Mouse (Mus musculus) mouse embryonic stem cell (cell line): Measurements from ENCODE around the gene Irf9.

Source experiments
- in situ Hi-C, 2 experiments: fragments of 300-500 bp; cut with MboI; formaldehyde crosslinking; loops; 1 replicate in 1 of 2; 3 replicates in 1 of 2; pipeline ENCODE4 v1.14.3; 2019 to 2020; ENCODE audit warnings: low sequenced_read_pairs in 2 of 2, low pct_unique_long_range_greater_than_20kb in 1 of 2, mixed read lengths in 1 of 2; ENCODE audit not compliant: unreplicated experiment in 1 of 2

Irf9 gene

DNA sequence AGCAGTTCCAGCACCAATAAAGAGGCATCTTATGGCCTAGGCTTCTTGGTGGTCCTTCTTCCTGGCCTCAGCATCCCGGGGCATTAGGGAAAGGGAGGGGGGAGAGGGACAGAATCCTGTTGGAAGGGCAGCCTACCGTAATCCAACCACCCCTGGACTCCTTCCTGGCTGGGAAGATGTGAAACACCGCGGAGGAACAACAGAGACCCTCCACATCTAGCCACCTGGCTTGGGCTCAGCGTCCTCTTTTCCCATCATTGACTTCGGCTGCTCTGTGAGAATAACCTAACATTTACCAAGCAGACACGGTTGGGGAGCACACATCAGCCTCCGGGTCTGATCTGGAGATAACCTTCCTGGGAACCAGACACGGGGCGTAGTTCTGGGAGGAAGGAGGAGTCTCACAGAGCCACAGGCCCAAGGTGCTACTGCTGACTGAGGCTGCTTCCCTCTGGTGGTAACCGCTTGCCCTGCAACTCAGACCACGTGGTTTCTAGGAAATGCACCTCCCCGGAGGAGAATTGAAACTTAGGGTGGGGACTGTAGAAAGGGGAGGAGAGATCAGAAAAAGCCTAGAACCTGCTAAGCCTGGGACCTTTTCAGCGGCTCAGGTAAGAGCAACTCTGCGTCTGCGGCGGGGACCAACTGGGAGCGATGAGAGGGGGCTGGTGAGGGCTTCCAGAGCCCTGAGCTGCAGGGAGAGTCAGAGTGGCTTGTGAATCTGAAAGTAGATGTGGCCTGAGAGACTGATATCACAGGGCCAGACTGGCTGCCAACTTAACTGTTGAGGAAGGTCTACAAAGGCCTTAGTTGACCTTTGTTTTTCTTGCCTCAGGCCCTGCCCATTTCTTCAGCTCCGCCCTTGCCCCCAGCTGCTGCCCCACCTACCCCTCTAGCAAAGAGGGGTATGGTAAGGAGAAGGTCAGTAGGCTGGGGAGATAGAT lies 534 bp downstream of the Irf9 start:
- in situ Hi-C loops = no loop called here

DNA sequence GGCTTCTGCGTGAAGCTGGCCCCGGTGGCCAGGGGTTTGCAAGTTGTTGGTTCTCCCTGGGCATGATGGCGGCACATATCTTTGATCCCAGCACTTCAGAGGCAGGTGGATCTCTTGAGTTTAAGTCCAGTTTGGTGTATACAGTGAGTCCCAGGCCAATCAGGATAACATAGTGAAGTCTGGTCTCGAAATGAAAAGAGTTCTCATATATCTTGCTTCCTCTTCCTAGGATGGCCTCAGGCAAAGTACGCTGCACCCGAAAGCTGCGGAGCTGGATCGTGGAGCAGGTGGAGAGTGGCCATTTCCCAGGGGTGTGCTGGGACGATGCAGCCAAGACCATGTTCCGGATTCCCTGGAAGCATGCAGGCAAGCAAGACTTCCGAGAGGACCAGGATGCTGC lies 1.5 kb downstream of the Irf9 start:
- in situ Hi-C loops = no loop called here

DNA sequence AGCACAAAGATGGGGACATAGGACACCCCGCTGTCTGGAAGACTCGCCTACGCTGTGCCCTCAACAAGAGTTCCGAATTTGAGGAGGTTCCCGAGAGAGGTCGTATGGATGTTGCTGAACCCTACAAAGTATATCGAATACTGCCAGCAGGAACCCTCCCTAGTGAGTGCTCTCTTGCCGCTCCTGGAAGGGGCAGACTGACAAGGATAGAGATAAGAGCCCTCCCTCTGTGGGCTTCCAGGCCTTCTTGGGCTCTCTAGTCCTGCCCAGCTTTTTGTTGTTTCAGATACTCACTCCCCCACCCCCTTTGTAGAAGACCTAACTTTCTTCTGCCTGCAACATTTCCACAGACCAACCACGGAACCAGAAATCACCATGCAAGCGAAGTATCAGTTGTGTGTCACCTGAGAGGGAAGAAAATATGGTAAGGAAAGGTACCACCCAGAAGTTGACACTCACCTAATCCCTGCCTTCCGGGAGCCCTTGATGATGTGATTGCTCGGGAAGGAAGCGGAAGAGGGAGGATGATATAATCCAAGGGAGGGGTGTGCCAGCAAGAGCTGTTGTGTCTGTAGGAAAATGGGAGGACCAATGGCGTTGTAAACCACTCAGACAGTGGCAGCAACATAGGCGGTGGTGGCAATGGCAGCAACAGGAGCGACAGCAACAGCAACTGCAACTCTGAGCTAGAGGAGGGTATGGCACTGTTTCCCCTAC lies 2.5 kb downstream of the Irf9 start:
- in situ Hi-C loops = no loop called here

DNA sequence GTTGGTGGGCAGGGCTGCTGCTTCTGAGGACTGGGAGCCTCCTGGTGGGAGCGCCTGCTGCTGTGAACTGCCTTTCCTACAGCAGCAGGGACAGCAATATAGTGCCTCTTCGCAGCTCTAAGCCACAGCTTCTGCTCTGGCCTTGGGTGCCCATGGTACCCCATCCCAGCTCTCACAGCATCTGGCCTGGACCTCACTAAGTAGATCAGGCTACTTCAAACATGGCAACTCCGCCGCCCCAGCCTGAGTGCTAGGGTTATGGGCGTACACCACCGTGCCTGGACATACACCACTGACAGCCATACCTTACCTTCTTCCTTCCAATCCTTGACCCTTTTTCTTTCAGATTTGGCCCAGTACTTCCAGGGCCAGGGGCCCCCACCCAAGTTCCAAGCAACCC lies 5.0 kb downstream of the Irf9 start:
- in situ Hi-C loops = no loop called here

DNA sequence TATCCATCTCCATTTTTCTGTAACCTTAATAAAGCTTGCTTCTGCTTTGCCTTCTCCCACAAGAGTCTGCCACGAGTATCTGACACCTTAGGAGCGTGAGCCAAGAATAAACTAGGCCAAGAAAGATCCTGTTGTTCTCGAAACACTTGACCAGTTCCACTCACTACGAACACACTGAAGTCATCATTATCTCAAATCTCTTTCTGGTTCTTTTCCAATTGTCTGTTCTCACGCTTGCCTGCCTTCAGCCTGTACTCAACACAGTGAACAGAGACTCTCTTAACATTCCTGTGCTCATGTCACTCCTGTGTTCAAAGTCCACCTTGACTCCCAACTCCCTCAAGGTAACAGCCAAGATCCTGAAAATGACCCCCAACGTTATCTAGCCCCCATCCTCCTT lies 10.0 kb downstream of the Irf9 start:
- in situ Hi-C loops = no loop called here

DNA sequence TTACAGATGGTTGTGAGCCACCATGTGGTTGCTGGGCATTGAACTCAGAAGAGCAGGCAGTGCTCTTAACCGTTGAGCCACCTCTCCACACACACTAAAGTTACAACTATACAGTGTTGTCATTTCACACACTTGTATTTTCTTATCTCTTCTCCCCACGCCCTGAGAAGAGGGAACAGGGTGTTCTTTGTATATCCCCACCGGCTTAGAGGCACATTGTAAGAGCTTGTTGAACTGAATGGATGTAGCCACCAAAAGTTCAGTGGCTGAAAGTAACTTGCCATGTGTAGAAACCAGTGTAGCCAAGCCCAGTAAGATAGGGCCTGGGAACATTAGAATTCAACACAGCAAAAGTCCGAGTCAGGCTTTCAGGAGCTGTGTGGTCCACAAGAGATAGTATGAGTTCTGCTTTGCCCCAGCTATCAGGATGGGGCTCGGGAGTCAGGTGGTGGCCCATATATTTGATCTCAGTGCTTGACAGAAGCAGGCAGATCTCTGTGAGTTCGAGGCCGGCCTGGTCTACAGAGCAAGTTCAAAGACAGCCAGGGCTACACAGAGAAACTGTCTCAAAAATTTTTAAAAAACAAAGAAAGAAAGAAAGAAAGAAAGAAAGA lies 11.3 kb downstream of the Irf9 start:
- in situ Hi-C loops = no loop called here

DNA sequence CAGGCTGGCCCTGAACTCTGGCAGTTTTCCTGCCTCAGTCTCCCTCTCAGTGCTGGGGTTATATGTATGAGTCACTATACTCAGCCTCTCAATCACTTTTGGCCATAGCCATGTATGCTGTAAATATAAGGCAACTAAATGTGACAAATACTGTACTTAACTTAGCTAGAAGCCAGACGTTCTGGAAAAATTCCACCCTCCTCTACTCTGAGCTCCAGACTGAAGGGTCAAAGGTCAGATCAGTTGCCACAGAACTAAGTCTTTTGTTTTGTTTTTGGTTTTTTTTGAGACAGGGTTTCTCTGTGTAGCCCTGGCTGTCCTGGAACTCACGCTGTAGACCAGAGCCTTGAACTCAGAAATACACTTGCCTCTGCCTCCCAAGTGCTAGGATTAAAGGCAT lies 12.5 kb downstream of the Irf9 start:
- in situ Hi-C loops = no loop called here

DNA sequence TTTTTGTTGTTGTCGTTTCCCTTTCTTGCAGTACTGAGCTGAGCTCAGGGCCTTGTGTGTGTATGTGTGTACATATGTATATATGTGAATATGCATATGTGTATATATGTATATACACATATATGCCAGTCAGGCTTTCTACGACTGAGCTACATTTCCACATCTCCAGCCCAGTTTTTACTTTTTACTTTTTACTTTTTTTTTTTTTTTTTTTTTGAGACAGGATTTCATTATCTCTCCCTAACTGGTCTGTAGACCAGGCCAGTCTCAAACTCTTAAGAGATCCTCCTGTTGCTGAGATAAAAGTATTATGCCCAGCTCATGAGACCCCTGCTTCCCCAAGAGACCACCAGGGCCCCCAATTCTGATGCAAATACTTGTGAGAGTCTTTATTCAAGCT lies 13.5 kb downstream of the Irf9 start:
- in situ Hi-C loops = no loop called here

DNA sequence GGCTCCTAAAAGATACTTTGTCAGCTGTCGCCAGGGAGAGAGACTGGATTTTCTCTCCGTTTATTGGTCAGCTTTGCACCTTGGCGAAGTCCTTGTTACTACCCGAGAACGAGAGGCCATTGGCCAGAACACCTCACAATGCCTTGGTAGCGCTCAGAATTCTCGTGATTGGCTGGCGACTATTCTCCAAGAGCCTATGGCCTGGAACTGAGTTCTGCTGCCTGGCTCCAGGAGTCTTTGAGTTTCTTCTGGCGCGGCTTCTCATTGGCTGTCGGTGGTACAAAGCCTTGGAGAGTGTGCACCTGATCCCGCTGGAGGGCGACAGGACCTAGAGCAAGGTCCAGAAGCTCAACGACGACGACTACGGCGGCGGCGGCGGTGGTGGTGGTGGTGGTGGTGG lies 14.5 kb downstream of the Irf9 start, which contains the start of gene Rec8:
Gene Rec8, plus strand, starts transcription at position 216 of the 400 bp plus-strand sequence.
- in situ Hi-C loops = no loop called here

DNA sequence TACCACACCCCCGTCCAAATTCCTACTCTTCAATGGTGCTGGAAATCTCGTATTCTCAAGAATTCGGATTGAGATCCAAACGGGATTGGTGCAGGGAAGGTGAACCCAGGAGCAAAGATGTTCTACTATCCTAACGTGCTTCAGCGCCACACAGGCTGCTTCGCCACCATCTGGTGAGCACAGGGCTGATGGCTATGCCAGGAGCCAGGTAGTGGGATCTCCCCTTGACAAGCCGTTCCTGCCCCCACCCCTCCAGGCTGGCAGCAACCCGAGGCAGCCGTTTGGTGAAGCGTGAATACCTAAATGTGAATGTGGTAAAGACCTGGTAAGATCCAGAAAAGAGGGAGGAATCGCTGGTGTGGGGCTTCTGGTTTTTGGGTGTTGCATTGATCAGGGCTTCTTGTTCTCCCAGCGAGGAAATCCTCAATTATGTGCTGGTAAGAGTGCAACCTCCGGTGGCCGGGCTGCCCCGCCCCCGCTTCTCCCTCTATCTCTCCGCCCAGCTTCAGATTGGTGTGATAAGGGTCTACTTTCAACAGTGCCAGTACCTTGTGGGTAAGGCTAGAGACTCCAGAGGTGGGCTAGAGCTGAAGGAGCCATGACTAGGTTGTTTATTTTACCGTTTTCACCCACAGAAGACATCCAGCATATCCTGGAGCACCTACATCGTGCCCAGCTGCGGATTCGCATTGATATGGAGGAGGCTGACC lies 15.3 kb downstream of the Irf9 start:
- in situ Hi-C loops = no loop called here

DNA sequence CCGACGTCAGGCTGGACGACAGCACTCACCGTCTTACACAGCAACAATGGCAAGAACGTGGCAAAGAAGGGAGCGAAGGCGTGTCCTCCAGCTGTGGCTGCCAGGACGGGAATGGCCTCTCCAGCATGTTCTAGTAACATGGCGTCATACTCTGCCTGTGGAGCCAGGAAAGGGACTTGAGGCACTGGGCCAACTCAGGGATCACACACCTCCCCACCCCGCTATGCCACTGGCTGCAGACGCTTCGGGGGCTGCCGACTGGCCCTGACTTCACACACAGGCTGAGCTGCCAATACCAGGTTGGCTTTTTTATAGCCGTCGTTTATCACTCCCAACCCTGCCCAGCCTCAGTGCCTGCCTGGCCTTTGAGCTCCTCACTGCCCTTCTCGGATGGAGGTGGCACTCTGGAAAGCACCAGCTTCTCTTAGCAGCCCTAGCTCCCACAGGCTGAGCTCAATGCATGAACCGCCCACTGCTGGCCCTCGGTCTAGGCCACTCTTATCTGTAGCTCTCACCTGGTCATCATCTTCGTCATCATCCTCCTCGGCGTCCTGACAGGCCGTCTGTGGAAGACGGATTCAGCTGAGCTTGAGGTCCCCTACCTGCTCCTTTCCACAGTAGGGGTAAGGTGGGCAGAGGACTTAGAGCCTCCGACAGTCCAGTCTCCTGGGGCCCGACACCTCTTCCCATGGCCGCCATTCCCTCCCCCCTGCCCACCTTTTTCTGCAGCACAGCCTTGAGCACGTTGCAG lies 24.9 kb downstream of the Irf9 start:
- in situ Hi-C loops = no loop called here

DNA sequence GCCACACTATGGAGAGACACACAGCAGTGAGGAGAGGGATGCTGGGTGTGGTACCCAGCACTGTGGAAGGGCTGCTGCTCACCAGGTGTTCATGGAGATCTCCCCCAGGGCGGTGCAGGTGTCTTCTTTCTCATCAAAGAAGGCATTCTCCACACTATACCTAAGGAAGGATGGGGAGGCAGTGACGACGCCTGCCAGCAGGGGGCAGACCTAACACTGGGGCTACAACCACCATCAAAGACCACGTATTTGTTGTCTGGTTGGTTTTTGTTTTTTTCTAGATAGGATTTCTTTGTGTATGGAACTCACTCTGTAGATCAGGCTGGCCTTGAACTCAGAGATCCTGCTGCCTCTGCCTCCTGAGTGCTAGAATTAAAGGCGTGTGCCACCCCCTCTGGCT lies 25.9 kb downstream of the Irf9 start:
- in situ Hi-C loops = no loop called here

DNA sequence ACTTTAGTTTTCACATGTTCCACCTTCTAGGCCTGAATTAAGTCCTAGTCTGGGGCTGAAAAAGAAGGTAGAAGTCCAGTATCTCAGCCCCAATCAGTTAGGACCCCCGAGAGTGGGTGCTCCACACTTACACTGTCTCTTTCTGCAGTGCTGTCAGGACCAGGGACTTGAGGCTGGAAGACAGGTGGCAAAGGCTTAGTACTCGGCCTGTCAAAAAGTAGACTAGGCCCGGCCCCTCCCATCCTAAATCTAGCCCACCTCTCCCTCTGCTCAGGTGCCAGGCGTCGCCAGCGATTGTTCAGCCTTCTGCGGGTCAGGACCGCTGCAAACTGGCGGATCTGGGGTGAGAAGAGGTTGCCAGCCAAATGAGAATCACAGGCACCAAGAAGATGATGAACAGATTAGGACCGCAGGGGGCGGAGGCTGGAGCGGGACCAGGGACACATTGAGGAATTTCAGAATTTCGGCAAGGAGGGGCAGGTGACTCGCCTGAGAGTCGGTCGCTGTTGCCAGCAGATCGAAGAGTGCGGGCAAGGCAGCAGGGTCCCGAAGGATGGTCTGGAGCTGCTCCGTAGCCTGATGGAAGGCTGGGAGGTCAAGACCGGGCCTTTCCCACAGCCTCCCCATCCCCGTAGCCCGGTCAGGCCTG lies 31.6 kb downstream of the Irf9 start:
- in situ Hi-C loops = no loop called here

DNA sequence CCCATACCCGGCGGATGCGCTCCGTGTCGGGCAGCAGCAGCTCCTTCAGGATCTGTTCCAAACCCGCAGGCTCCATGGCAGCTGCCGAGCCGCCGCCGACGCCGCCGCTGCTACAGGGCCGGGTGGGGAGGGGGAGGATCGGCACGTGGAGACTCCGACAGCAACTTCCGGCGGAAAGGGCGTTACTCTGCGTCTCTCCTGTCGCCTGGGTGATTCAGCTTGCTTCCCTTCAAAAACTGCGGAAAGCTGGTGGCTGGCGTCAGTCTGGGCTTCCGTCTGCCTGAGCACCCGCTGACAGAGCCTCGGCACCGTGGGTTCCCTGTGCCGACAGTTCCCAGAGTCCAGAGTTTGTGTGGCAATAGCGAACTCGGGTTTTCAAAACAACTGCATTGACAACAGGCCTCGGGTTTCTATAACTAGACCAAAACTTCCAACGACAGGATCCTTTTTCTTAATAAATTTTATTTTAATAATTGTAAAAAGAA lies 32.2 kb downstream of the Irf9 start, which contains the start of gene Ipo4:
Gene Ipo4, minus strand, starts transcription at position 435 of the 485 bp plus-strand sequence.
- in situ Hi-C loops = no loop called here

DNA sequence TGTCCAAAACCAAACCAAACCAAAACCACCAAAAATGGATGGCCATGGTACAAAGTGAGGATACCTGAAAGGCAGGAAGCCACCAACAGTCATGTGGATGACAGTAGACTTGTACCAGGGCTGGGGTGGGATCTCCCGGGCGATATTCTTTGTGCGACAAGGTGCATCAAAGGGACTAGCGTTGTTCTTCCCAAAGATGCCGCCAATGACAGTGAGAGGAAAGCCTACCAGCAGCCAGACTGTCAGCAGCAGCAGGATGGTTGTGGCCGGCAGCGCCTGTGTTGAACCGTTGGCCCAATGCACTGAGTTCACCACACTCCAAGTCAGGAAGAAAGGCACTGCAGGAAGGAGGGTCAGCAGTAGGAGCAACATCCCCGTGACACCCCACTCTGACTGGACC lies 34.4 kb downstream of the Irf9 start, which contains the start of gene Gm49378:
Gene Gm49378, minus strand, starts transcription at position 101 of the 400 bp plus-strand sequence.
- in situ Hi-C loops = no loop called here

DNA sequence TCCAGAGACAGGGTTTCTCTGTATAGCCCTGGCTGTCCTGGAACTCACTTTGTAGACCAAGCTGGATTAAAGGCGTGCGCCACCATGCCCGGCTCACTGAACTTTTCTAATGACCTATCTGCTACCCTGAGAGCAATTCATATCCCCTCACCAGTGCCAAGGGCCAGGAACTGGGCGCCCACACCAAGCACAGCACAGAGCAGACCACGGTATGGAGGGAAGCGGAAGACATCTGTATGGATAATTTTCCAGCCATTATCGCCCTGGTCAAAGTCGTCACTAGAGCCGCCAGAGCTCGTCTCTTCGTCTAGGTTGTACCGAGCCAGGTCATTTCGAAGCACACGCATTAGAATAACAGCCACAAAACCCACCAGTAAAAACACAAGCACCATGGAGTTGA lies 37.4 kb downstream of the Irf9 start:
- in situ Hi-C loops = no loop called here

DNA sequence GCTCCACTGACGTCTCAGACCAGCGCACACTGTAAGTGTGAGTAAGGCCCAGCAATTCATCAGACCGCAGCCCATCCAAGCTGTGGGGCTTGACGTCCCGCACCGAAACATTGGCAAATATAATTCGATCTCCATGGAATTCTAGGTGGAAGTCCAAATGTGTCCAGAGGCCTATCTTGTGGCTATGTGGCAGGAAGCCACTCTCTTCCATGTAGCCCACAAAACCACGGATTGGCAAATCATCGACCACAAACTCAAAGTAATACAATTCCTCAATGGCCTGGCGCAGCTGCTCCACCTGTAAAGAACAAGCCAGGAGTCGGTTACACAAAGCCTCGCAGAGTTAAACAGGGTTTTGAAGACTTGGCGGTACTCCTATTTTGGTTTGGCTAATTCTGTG lies 37.9 kb downstream of the Irf9 start:
- in situ Hi-C loops = no loop called here
